27 mouse cellular contexts compared by ENCODE assay signal in genomic region chr3:6280636-6281035, GRCm38 (mm10).
A peak's percentile ranks its signal among the peaks of the same experiment; 100 is the strongest.
DNase-seq lines count a peak whose midpoint lies in the region; ATAC-seq and TF ChIP-seq lines count a peak whose summit lies in the region.
"Had no signal": no experiment of that assay in that cellular context is flagged by ENCODE, and none has a peak within 500 bp of the region (broad histone marks: within the 10 kb centered on the region; RNA-seq: fewer than 3 reads in every experiment).

No protein-coding gene starts in this region.

- intact Hi-C loops in heart, postnatal 36 days (cut with DNase I) = no loop called here

- H3K4me2 ChIP-seq in embryonic facial prominence, embryonic 14.5 days (ENCODE audit: low read depth, low read length) = no peak overlapping the region
- no peak overlapping the region for H3K4me2 ChIP-seq in limb, embryonic 14.5 days (replicated peaks; ENCODE audit: low read depth, low read length, severe bottlenecking)
- H3K4me2 ChIP-seq: heart, embryonic 15.5 days; hindbrain, embryonic 13.5 days; limb, embryonic 12.5 days; liver, embryonic 12.5 days; midbrain, embryonic 15.5 days had no signal

- no peak overlapping the region for H3K4me3 ChIP-seq in embryonic facial prominence, embryonic 14.5 days (ENCODE audit: low read depth, low read length)
- H3K4me3 ChIP-seq in embryonic facial prominence, embryonic 10.5 days = no peak overlapping the region
- no peak overlapping the region for H3K4me3 ChIP-seq in limb, embryonic 14.5 days (replicated peaks; ENCODE audit: low read length)
- H3K4me3 ChIP-seq in limb, embryonic 10.5 days = no peak overlapping the region
- H3K4me3 ChIP-seq: heart, embryonic 10.5 days; heart, embryonic 15.5 days; hindbrain, embryonic 13.5 days; limb, embryonic 12.5 days; liver, embryonic 12.5 days; midbrain, embryonic 15.5 days had no signal

- H3K9ac ChIP-seq in embryonic facial prominence, embryonic 14.5 days (ENCODE audit: low read depth, low read length) = no peak overlapping the region
- H3K9ac ChIP-seq in limb, embryonic 14.5 days (ENCODE audit: low read depth, low read length, severe bottlenecking) = no peak overlapping the region
- H3K9ac ChIP-seq: heart, embryonic 15.5 days; hindbrain, embryonic 13.5 days; limb, embryonic 12.5 days; liver, embryonic 12.5 days; midbrain, embryonic 15.5 days had no signal

- no peaks in the 10 kb centered on the region for H3K9me3 ChIP-seq in embryonic facial prominence, embryonic 14.5 days (ENCODE audit: control insufficient read depth, low read length)
- no peaks in the 10 kb centered on the region for H3K9me3 ChIP-seq in embryonic facial prominence, embryonic 10.5 days
- H3K9me3 ChIP-seq in limb, embryonic 14.5 days (ENCODE audit: control insufficient read depth, low read length) = no peaks in the 10 kb centered on the region
- H3K9me3 ChIP-seq in limb, embryonic 10.5 days (replicated peaks) = no peaks in the 10 kb centered on the region
- H3K9me3 ChIP-seq: heart, embryonic 10.5 days; heart, embryonic 15.5 days; hindbrain, embryonic 13.5 days; limb, embryonic 12.5 days; liver, embryonic 12.5 days; midbrain, embryonic 15.5 days had no signal

- DNase-seq in embryonic facial prominence, embryonic 14.5 days (ENCODE audit: low spot score) = peak; percentile 33
- DNase-seq in embryonic facial prominence, embryonic 10.5 days (ENCODE audit: low spot score) = no peak
- DNase-seq in kidney, adult 9 months = peak; percentile 80
- no peak for DNase-seq in kidney, adult 11 months
- DNase-seq in limb, embryonic 14.5 days (ENCODE audit: low spot score) = peak; percentile 14
- no peak for DNase-seq in limb, embryonic 10.5 days (ENCODE audit: low spot score)
- DNase-seq in kidney, postnatal 4 days = peak; percentile 20 to 46
- DNase-seq in heart, postnatal 36 days = no peak
- DNase-seq: adrenal gland, adult 8-10 months; cerebellum, adult 8-10 months; cerebellum, postnatal 25 days; heart, adult 11 months; lung, adult 18-20 months; lung, postnatal 10 days; right cerebral cortex, postnatal 25 days; spleen, adult 18-20 months; thymus, adult 2 months; thymus, postnatal 36 days had no signal

- no peaks in the 10 kb centered on the region for H3K36me3 ChIP-seq in embryonic facial prominence, embryonic 14.5 days (ENCODE audit: control insufficient read depth, insufficient read depth, low read length)
- H3K36me3 ChIP-seq in embryonic facial prominence, embryonic 10.5 days (replicated peaks) = no peaks in the 10 kb centered on the region
- H3K36me3 ChIP-seq in limb, embryonic 14.5 days (ENCODE audit: control insufficient read depth, insufficient read depth, low read length) = no peaks in the 10 kb centered on the region
- H3K36me3 ChIP-seq in limb, embryonic 10.5 days = no peaks in the 10 kb centered on the region
- H3K36me3 ChIP-seq: heart, embryonic 10.5 days; heart, embryonic 15.5 days; hindbrain, embryonic 13.5 days; limb, embryonic 12.5 days; liver, embryonic 12.5 days; midbrain, embryonic 15.5 days had no signal

- H3K27me3 ChIP-seq in embryonic facial prominence, embryonic 14.5 days (replicated peaks; ENCODE audit: control insufficient read depth, insufficient read depth, low read length) = no peaks in the 10 kb centered on the region
- no peaks in the 10 kb centered on the region for H3K27me3 ChIP-seq in embryonic facial prominence, embryonic 10.5 days (replicated peaks; ENCODE audit: low read depth, poor library complexity, severe bottlenecking)
- no peaks in the 10 kb centered on the region for H3K27me3 ChIP-seq in limb, embryonic 14.5 days (ENCODE audit: control insufficient read depth, insufficient read depth, low read length)
- no peaks in the 10 kb centered on the region for H3K27me3 ChIP-seq in limb, embryonic 10.5 days (ENCODE audit: low read depth, poor library complexity, severe bottlenecking)
- H3K27me3 ChIP-seq: CH12.LX; heart, embryonic 15.5 days; hindbrain, embryonic 13.5 days; limb, embryonic 12.5 days; liver, embryonic 12.5 days; midbrain, embryonic 15.5 days had no signal

- no peak for ATAC-seq in embryonic facial prominence, embryonic 14.5 days (ENCODE audit: low read depth)
- ATAC-seq in limb, embryonic 14.5 days (ENCODE audit: low FRiP score, low read depth) = no peak
- ATAC-seq: forebrain, embryonic 14.5 days; intestine, embryonic 16.5 days; liver, embryonic 12.5 days; midbrain, embryonic 15.5 days had no signal

- no peak for TF ChIP-seq POLR2A in limb, embryonic 14.5 days (IDR thresholded peaks at IDR 0.05; ENCODE audit: borderline replicate concordance, extremely low read depth, insufficient read depth, insufficient read length)

- no peaks in the 10 kb centered on the region for H3K4me1 ChIP-seq in embryonic facial prominence, embryonic 14.5 days (ENCODE audit: control insufficient read depth, insufficient read depth, low read length)
- no peaks in the 10 kb centered on the region for H3K4me1 ChIP-seq in embryonic facial prominence, embryonic 10.5 days
- no peaks in the 10 kb centered on the region for H3K4me1 ChIP-seq in limb, embryonic 14.5 days (ENCODE audit: control insufficient read depth, insufficient read depth, low read length)
- no peaks in the 10 kb centered on the region for H3K4me1 ChIP-seq in limb, embryonic 10.5 days
- H3K4me1 ChIP-seq: heart, embryonic 10.5 days; heart, embryonic 15.5 days; hindbrain, embryonic 13.5 days; limb, embryonic 12.5 days; liver, embryonic 12.5 days; midbrain, embryonic 15.5 days had no signal

- no peak overlapping the region for H3K27ac ChIP-seq in embryonic facial prominence, embryonic 14.5 days (replicated peaks; ENCODE audit: low read depth, low read length)
- H3K27ac ChIP-seq in embryonic facial prominence, embryonic 10.5 days (replicated peaks) = no peak overlapping the region
- H3K27ac ChIP-seq in limb, embryonic 14.5 days (replicated peaks; ENCODE audit: low read depth, low read length) = no peak overlapping the region
- H3K27ac ChIP-seq in limb, embryonic 10.5 days = no peak overlapping the region
- H3K27ac ChIP-seq: heart, embryonic 10.5 days; heart, embryonic 15.5 days; hindbrain, embryonic 13.5 days; limb, embryonic 12.5 days; liver, embryonic 12.5 days; midbrain, embryonic 15.5 days had no signal

Comparison
In these comparisons a context has a peak if more than half of its experiments do, and no peak if none do; other contexts are left out.
1. DNase-seq: peak in embryonic facial prominence, embryonic 14.5 days (single experiment), kidney, adult 9 months (single experiment), limb, embryonic 14.5 days (single experiment) and kidney, postnatal 4 days (2 of 2); none in embryonic facial prominence, embryonic 10.5 days (single experiment), kidney, adult 11 months (single experiment), limb, embryonic 10.5 days (single experiment) and heart, postnatal 36 days (0 of 2).